Mouse (Mus musculus): ENCODE data around the gene Frem1. TPM values are rescaled to one million over a fixed set of nuclear protein-coding genes. Genes with fewer than 3 reads are reported as not detected.

Gene Frem1
- total RNA-seq, 2 experiments from 2014 or later, result 0.86 to 1.1 TPM

- DNase-seq, result no peak
- intact Hi-C loops (cut with DNase I), result no loop called here
Measured at GRCm38 (mm10) chr4:83032780-83033179, 19.4 kb downstream of the Frem1 start.

- intact Hi-C loops (cut with DNase I), result no loop called here
- no peak for DNase-seq
Measured at GRCm38 (mm10) chr4:83031591-83031990, 20.5 kb downstream of the Frem1 start.

DNA sequence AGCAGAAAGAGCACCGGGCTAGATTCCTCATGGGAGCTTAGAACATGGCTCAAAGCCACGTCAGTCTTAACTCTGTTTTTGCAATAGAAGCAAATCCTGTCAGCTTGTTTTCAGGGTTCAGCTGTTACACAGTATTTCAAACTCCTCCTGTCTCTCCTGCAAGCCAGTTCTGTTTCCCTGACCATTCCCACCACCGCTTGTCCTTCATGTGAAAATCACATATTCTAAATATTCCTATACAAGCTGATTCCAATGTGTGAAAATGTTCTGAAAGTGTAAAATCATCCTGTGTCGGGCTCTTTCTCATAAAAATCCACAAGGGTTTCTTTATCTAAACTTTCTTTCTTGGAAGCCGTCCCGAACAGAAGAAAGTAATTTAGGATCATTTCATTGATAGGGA is 22.0 kb downstream of the Frem1 start:
- DNase-seq, result no peak
- intact Hi-C loops (cut with DNase I), result no loop called here

- DNase-seq, result no peak
- intact Hi-C loops (cut with DNase I), result no loop called here
Measured at GRCm38 (mm10) chr4:83020759-83021555, 31.2 kb downstream of the Frem1 start.

DNA sequence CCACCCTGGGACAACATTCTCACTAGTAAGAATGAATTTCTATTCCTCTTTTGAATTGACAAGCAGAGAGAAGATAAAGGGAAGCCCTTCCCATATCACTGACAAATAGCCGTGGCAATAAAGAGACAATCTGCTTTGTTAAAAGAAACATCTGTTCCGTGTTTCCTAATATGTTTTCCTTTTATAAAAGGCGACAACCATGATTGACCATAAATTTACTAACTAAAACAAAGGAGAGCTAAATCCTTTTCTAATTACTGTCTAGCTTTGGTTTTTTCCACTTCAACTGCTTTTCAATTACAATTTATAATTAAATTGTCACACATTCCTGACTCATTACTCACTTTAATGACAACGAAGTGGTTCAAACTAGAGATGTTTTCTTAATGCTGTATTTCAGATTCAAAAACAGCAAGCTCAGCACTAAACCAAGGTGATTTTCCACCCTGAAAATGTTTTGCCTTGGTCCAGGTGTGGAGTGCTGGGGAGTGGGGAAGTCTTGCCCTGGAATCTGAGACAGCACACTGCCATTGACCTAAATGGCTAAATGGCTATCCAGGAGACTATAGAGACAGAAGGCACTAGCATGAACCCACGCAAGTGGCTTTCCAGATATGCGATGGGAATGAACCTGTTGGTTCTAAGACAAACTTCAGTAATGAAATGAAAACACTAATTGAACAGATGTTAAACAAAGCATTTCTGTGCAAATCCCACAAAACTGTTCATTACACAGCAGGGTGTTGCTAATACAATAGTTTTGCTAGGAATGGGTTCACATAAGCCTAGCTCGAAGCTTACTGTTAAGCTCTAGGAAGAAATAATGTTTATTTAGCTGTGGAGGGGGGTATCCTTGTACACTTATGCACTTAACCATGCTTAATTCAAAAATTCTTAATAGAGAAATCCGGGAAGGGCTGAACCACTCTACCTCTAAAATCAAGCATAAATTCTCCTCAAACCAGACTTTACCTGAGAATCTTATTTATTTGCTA is 33.7 kb downstream of the Frem1 start:
- DNase-seq, result no peak
- intact Hi-C loops (cut with DNase I), result no loop called here

DNA sequence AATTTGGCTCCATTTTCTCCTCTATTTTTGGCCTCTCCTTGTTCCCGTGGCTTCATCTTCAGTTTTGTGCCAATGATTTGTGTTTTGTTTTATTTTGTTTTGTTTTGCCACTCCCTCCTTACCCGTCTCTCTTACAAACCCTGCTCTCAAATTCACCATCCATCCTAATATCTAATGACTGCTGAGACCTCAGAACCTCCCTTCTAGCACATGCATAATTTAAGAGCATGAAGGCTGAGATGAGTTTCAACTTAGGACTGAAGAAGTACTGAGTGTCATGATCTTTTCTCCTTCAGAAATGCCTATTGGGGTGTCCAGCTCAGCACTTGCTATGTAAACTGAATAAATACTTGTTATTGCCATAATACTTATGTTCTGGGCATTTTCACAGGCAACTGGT is 37.6 kb downstream of the Frem1 start:
- intact Hi-C loops (cut with DNase I), result no loop called here
- DNase-seq, result no peak

- intact Hi-C loops (cut with DNase I), result no loop called here
- no peak for DNase-seq
Measured at GRCm38 (mm10) chr4:83004086-83004485, 48.1 kb downstream of the Frem1 start.

GRCm38 (mm10) chr4:82992042-82992441 is 60.1 kb downstream of the Frem1 start:
- no peak for DNase-seq
- intact Hi-C loops (cut with DNase I), result no loop called here

DNA sequence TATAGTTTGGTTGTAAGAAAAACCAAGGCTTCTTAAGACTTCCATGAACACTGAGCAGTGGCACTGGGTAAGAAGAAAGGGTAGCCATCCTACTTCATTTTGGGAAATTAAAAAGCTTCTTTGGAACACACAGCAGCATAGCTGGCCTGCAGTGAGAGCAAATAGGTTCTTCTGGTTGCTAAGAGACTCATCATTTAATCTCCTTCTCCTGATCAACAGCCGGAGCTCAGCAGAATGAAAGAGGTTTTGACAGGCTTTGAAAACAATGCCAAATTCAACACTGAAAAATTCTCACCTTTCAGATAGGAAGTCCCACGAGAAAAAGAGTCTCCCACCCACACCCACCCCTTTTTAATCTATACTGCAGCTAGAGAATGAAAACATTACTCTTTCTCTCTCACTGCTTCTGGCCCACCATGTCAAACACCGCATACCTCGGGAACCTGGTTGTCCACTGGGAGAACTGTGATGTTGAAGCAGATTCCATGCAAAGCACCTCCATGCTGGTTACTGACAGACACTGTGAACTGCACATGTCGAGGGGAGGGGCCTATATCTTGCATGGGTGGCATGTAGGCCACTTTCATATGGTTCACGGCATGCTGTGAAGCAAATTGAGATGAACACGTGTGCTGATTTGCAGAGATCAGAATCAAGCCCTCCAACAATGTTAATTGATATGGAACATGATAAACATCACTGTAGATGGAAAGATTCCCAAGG is 61.0 kb downstream of the Frem1 start:
- DNase-seq, result no peak
- intact Hi-C loops (cut with DNase I), result no loop called here

DNA sequence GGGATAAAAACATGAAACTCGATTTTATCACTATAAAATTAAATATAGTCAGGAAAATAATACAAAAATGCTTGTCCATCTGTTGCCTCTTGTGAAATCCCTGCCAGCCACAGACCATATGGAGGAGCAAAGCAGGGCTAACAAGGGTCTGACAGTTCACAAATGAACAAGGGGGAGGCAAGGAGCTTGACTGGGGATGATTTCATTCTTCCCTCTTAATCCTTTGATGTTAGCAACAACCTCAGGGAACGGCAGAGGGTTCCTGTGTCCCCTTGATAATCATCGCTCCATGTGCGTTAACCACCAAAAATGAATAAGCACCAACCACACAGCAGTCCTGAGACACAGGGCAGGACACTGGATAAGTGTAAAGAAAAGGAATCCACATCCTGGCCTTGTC is 79.8 kb downstream of the Frem1 start:
- intact Hi-C loops (cut with DNase I), result no loop called here

GRCm38 (mm10) chr4:82970901-82971648 is 81.1 kb downstream of the Frem1 start:
- no peak for DNase-seq
- intact Hi-C loops (cut with DNase I), result no loop called here

More for the DNA sequence above, 79.8 kb downstream of the Frem1 start:
- DNase-seq, result no peak

DNA sequence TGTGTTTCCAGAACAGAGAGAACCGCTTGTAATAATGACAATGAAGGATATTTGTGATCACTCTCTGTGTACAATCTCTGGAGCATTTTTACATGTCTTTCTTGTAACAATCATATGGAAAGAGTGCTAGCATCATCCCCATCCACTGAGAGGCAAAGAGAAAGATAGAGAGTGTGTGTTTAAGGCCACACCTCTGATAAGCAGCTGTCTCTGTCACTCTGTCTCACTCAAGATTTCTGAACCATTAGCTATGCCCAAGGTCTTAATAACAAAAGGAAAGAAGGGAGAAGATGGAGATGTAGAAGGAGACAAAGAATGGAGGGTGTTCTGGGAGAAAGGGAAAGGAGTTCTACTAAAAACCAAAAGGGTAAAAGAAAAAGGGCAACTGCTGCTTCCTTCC is 91.1 kb downstream of the Frem1 start:
- no peak for DNase-seq
- intact Hi-C loops (cut with DNase I), result no loop called here

- intact Hi-C loops (cut with DNase I), result no loop called here
- no peak for DNase-seq
Measured at GRCm38 (mm10) chr4:82957827-82958538, 94.2 kb downstream of the Frem1 start.

GRCm38 (mm10) chr4:82953992-82954391 is 98.1 kb downstream of the Frem1 start:
- intact Hi-C loops (cut with DNase I), result no loop called here
- DNase-seq, result no peak

- DNase-seq, result no peak
- intact Hi-C loops (cut with DNase I), result loop anchor here (5.0 kb wide), 1 partner anchor 233 kb away; no protein-coding TSS in a partner anchor
Measured at GRCm38 (mm10) chr4:82949511-82949910, 102.6 kb downstream of the Frem1 start.

DNA sequence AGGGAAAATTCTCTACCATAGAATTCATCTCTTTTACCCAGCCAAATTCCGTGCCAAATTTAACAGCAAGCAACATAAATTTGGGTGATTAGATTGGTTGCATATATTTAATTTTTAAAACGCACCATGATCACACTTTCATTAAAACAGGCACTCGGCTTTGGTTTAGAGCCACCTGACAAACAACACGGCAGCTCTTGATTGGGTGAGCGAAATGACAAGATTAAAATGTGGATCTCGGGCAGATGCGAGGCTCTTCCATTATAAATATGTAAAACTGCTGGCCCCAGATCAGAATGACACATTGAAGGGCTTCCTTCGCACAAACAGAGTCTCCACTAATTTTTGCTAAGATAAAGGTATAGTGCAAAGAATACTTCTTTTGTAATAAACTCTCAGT is 105.4 kb downstream of the Frem1 start:
- intact Hi-C loops (cut with DNase I), result loop anchor here (5.0 kb wide), 1 partner anchor 236 kb away; no protein-coding TSS in a partner anchor
- no peak for DNase-seq

DNA sequence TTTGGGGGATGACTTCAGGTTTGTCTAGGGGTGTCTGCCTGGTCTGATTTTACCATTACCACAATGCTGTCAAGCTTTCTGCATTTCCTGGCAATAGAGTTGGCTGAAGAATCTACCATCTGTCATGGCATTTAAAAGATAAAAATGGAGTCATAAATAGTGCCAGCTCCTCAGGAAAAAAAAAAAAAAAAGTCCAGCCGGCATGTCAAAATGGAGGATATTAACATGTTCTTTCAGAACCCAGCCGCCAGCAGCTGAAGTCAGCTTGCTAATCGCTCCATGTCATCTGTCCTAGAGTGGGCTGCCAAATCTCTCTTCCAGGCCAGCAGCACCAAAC is 105.9 kb downstream of the Frem1 start:
- DNase-seq, result no peak
- intact Hi-C loops (cut with DNase I), result loop anchor here (5.0 kb wide), 1 partner anchor 236 kb away; no protein-coding TSS in a partner anchor

DNA sequence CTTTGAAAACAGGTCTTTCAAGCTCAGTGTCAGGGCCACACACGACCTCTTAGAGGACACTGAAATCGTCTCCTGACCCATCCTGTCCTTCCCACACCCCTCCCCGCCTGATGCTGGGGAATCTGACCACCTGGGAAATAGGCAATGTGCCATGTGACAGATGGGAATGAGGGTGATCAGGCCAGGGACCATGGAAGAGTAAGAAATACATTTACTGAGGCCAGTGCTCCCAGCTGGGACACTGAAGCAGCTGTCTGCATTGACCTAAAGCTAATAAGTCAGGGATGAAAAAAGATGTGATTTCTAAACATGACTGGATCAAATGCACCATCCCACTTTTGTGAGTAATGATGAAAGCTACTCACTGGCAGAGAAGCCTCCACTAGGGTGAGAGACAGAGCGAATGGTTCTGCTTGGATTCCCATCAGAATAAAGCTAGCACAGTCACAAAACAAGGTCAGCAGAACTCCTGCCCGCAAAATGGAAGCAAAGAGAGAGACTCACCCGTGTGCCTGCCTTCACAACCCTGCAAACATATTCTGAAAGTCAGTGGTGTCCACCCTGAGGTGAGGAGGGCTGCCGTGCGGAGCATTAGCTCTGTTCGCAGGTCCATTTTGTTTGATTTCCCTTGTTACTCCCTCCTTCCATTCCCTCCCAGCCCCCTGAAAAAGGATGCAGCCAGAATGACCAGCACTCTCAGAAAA is 106.4 kb downstream of the Frem1 start:
- no peak for DNase-seq
- intact Hi-C loops (cut with DNase I), result loop anchor here (5.0 kb wide), 1 partner anchor 237 kb away; no protein-coding TSS in a partner anchor

DNA sequence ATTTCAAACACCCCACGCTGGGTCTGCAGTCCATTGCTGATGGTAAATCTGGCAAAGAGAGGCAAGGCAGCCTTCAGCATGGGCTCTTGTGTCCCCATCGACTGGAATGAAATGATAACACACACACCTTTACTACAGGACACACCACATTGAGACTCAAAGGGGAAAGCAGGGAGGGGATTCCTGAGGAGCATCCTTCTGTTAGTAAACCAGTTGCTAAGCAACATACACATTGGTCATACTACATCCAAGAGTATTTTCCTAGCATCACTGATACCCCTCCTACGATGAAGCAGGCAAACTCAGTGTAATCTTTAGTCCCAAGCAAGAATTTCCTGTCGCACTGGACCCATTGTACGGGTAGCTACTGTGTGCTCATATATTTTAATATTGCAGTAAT is 111.5 kb downstream of the Frem1 start:
- DNase-seq, result no peak
- intact Hi-C loops (cut with DNase I), result loop anchor here (2.0 kb wide), 1 partner anchor 584 kb away; no protein-coding TSS in a partner anchor

Measured in gastrocnemius, postnatal 36 days (tissue).